Mouse (Mus musculus) mouse embryonic stem cell (cell line): ENCODE data around the gene Csk.

Experiments used
- in situ Hi-C, 2 experiments: fragments of 300-500 bp; cut with MboI; formaldehyde crosslinking; loops; 1 replicate in 1 of 2; 3 replicates in 1 of 2; pipeline ENCODE4 v1.14.3; 2019 to 2020; ENCODE audit warnings: low sequenced_read_pairs in 2 of 2, low pct_unique_long_range_greater_than_20kb in 1 of 2, mixed read lengths in 1 of 2; ENCODE audit not compliant: unreplicated experiment in 1 of 2

Csk gene

DNA sequence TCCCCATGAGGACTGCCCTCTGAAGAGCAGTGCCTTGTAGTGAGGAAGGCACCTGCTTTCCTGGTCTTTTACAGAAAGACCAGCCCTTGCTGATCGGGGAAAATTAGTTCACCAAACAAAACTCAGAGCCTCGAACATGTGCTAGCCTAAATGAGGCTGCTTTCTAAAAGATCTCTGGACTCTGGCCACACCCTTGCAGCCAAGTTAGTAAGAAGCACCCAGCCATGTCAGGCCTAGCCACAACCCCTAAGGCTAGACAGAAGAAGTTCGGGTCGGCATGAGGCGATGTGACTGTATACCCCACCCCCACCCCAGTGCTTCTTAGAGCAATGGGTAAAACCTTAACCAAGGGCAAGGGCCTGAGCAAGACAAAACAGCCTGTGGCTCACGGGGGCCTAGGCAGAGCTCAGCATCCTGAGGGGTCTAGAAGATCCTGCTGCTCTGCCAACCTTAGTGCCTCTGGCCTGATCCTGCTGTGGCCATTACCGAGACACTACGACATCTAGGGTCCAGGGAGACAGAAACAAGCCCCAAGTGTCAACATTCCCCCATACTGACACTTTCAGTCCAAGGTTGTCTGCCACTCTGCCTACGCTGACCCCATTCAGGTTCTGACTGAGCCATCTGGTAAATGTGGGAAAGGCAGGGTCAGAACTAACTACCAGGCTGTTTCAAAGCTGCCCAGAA is 10.1 kb downstream of the Csk start:
- in situ Hi-C loops = no loop called here

DNA sequence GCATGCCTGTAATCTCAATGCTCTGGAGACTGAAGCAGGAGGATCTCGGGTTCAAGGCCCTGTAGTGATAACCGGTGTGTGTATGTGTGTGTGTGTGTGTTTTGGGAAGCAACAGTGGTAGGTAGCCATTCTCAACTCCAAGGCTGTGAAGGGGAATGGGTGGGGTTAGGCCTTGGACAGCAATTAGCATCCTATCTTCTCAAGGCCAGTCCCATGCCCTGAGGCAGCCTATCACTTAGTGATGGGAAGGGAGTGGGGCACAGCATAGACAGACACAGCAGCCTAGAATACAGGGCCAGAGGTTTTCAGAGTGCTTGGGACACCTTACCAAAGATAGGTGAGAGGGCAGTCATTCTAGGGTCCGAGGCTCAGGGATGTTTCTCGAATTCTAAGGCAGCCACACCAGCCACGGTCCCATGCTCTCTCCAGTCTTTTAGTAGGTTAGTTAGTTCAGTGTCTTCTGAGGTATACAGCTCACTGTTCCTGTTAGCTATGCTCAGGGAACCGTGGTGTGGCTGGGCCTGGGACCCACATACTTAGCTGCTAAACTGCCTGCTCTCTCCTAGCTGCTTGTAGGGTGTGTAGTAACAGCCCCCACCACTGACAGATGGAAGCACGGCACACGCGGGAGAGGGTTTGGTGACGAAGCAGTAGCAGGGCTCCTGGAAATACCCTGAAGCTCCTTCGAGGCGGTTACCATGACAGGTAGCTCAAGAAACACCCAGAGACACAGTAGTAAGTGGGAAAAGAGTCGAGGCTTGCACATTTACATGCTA is 11.5 kb downstream of the Csk start:
- in situ Hi-C loops = no loop called here

DNA sequence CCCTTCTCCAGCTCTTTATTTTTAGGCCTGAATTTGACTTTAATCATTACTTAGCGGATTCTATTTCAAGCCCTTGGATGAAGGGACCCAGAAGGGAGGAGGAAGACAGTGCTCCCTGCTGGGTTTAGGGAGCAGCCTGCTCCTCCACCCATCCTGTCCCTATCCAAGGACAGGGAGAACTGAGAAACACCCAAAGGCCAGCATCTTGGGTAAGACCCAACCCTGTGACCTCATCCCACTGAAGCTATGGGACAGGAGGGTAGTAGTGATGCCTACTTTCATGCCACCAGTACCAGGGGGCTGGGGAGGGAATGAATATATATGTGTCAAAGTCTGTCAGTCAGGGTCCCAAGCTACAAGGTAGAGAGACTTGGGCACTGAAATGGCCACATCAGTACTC is 12.4 kb downstream of the Csk start:
- in situ Hi-C loops = no loop called here

DNA sequence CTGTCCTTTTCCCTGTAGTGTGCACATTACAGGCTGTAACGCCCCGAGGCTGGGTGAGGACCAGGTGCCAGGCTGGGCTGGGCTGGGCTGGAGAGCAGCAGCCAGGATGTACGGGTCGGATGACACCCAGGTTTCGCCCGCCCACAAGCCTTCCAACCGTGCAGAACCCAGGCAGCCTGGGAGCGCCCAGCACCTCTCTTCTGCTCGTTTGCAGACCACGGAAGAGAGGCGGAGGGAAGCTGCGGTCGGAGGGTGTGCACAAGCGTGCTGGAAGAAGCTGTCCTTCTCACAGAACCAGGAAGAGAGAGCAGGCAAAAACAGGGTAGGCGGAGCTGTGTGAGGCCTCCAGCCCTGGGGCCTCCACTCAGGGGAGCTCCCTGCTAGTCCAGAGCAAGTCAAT is 13.0 kb downstream of the Csk start:
- in situ Hi-C loops = no loop called here

DNA sequence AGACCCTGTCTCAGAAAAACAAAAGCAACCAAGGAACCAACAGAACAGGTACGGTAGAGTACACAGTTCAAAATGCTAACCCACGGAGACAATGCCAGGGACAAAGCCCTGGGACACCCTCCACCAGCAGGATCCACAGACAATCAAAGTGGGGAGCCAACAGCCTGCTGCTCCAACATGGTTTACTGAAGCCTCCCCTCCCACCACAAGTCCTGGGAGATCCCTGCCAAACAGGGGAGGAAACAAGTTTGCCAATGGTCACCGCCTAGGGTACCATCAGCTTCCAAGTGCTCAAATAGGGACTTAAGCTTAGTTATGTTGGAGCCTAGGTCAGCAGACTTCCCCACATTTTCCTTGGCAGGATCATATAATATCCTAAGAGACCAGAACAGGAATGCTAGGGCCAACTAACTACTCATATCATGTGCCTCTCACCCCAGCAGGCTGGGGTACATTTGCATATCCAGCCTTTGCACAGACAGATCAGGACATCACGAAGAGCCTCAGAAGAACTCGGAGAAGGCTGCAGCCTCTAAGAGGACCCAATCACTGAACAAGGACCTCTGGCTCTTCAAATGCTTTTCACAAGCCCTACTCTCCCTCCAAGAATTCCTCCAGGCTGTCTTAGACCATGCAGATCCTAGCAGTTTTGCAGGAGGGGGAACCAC is 13.6 kb downstream of the Csk start:
- in situ Hi-C loops = no loop called here

DNA sequence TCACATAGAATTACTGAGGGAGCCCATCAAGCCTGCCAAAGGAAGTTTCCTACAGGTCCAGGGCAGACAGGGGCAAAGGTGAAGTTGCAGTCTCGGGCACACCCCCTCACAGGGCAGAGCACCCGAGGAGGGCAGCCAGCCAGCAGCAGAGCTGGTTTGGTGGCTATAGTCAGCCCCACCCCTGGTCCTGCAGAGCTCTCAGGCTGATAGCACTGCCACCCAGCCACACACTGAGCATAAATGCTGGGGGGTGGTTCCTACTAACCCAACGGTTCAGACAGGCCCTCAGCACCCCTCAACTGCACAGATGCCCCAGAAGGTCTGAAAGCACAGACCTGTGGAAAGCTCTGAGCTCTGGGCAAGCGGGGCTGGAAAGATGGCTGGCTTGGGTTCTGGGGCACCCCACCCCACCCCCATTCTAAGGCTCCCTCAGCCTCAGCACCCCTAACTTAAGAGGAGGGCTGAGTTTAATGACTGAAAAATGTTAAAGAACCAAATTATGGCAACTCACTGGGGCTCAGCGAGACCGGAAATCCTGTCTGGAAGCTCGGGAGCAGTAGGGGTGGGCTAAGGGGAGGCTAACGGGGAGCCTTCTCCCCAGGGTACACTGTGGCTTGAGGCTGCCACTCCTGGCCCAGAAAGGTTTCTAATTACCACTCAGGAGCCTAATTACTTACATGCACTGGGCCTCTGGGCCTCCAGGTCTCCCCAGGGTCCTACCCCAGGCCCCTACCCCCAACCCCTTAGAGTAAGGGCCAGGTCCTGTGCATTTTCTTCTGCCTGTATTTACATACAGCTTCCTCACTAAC is 14.6 kb downstream of the Csk start:
- in situ Hi-C loops = no loop called here

DNA sequence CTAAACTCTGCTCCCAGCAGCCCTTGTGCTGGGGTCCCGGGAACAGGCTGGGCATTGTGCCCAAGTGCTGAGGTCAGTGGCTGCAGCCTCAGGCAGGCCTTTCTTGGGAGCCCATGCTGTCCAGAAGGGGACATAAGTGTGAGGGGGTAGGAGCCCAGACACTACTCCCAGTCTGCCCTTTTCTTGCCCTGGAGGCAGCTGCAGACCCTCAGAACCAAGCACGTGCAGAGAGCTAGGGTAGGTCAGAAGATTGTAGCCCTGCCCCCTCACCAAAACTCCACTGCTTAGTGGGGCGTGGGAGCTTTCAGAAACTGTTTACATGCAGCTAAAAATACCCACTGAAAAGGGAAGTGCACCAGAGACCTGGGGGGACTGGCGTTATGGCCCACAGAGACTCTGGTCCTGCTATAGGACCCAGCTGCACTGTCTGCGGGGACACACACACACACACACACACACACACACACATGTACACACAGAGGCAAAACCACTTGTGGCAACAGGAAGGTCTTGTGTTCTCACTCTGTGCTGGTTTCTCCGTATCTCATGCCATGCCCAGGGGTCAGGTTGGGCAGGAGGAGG is 15.6 kb downstream of the Csk start:
- in situ Hi-C loops = no loop called here

DNA sequence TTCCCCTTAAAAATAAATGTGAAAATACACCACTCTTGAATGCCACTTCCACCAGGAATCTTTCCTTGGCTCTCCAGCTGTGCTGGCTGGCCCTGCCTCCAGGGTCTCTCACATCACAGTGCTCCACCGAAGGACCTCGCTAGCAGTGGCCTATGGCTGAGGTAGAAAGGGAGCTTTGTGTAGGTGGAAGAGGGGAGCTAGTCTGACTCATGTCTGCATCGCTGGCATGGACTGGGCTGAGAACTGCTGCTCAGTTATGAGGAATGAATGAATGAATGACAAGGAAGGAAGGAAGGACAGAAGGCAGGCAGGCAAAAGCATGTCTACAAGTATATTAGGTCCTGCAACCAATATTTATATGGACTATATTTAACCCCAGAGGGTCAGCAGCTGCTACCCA is 16.2 kb downstream of the Csk start:
- in situ Hi-C loops = no loop called here

DNA sequence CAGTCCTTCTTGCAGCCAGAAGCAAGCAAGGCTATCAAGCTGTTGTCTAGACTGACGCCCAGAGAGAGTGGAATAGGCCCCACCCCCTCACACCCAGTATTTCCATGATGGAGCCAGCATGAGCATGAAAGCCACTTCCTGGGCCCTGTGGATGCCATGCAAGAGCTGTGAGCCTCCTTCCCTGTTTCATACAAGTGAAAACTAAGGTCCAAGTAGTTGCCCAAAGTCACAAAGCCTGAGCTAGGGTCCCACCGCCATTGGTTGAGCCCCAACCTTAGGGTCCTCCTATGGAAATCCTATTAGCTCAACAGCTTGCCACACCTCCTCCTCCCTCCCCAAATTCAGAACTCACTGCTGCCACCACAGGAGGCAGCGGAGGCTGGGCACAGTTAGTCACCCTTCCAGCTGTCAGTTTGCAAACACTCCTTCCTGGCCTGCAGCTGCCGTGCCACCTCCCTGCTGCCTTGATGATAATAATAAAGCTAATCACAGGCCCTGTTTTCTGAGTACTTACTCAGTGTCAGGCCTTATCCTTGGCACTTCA is 19.9 kb downstream of the Csk start:
- in situ Hi-C loops = no loop called here

DNA sequence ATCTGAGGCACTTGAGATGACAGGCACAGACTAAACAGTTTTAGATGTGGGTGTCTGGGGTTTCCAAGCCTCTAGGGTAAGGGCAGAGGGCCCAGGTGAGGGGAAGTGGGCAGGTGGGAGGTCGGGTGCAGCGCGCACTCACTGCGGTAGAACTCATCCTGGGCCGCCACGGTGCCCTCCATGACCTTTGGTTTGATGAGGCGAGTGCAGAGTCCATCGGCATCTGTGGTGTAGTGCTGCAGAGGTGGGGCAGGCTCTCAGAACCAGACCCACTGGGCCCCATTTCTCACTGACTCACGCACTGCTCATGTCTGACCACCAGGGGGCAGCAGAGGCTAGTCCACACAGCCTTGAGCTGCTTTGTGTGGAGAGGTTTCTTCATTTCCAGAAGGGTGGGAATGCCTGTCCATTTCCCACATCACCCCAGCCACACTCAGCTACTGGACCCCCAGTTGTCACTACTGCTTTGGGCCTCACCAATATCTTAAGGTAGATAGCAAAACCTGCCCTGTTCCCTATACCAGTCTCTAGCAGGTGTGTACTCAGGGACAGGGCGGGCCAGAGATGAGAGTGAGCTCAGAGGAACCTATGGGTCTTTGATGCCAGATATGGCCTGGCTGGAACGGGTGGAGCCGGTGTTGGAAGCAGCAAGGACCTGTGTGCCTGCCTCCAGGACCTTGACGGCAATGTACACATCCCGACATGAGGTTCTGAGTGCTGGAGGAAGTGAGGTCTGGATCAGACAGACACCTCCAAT is 24.1 kb downstream of the Csk start:
- in situ Hi-C loops = no loop called here

DNA sequence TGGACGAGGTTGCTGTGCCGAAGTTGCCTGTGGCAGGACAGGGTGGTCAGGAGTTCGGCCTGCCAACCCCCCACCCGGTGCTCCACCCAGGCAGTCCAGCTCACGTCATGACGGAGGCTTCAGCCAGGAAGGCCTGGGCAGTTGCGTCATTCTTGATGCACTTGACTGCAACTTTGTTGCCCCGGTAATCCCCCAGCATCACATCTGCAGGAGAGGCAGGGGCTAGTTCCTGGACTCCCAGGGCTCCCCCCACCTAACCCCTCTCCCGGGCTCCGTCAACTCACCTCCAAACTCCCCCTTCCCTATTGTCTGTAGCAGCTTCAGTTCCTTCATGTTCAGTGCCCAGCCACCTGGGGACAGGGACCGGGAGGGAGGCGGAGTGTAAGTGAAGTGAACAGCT is 24.7 kb downstream of the Csk start:
- in situ Hi-C loops = no loop called here

DNA sequence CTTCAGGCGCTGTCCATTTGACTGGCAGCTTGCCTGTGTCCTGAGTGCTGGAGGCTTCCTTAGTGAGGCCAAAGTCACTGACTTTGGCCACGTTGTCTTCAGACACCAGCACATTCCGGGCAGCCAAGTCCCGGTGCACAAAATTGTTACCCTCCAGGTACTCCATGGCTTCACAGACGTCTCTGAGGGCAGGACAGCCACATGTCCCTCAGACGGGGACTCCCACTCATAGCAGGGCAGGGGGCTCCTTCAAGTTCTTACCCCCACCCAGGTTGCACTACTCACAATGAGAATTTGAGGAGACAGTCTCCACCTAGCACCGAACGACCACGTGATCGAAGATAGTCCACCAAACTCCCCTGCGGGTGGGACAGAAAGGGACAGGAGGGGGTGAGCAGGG is 25.5 kb downstream of the Csk start:
- in situ Hi-C loops = no loop called here

DNA sequence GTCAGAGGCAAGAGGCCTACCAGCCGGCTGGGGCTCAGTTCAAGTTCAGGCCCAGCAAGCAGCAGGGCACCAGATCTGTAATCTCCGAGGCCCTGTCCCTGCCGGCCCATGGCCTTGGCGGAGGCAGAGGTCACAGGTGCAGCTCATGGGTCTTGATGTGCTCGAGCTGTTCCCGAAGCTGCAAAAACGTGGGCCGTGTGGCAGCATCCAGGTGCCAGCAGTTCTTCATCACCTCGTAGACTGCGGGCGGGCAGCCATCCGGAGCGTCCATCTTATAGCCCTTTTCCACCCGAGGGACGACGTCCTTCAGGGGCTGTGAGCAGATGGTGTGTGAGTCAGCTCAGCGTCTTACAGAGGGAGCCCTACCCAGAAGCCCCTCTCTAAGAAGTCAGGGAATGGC is 26.2 kb downstream of the Csk start:
- in situ Hi-C loops = no loop called here

DNA sequence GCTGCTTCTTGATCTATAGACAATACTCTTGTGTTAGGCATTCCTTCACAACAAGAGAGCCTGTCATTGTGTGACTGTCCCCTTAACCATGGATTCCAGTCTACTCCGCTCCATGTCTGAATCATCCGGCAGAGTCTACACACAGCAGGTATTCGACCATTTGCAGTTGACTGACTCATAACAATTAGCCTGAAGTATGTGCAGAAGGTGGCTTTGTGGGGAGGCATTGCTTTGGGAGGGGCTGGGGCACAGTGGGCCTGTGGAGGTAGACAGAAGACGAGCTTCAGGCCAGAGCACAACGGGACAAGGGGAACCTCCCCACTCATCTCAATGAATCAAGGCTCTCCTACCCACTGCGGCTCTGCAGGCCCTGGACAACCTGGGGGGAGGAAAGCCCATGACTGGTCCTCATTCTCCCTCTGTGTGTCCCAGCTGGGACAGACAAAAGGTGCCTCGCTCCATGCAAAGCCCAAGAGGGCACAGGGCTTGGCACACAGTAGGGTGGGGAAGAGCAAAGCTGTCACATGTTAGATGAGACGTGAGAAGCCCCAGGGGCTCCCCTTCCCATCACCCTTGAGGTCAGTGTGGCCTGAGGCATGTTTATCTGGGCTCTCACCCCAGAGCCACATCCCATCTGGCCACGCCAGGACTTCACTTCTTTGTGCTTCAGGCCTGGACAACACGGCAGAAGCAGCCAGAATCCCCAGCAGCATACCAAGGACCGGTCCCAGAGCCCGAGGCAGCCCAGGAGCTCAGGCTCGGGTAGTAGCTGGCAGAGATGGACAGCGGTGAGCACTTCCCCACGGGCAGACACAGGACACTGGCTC is 27.5 kb downstream of the Csk start:
- in situ Hi-C loops = no loop called here

DNA sequence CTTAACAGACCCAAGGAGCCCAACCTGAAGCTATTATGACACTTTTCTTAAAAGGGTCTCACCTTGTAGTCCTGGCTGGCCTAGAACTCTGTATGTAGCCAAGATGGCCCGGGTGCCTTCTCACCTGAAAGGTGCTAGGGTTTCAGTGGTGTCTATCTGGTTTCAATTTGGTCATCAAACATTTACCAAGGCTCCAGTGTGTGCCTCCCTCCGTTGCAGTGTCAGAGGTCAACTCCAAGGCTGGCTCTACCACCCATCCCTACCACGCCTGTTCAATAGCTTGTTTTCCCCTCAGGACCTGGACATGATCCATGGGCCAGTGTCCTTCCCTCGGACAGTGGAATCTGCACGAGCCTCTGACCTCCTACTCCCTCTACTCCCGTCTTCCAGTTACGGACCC is 29.1 kb downstream of the Csk start:
- in situ Hi-C loops = no loop called here

DNA sequence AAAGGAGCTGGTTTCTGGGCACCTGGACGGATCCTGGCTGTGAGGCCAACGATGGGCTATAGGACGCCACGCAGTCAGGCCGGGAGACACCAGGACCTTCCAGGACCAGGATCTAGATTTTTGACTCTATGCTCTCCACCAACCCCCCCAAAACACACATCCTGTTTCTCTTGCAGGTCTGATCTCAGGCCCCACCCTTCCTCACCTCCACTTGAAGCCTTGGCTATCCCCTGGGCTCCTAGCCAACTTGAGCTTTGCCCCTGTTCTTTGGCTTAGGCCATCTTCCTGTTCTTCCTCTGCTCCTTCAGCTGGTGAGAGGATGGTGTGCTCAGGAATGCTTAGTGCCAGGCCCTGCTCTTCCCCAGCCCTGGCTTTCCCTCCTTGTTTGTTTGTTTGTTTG is 32.8 kb downstream of the Csk start, which contains the start of gene Lman1l:
Gene Lman1l, minus strand, starts transcription at position 101 of the 400 bp plus-strand sequence.
- in situ Hi-C loops = no loop called here

DNA sequence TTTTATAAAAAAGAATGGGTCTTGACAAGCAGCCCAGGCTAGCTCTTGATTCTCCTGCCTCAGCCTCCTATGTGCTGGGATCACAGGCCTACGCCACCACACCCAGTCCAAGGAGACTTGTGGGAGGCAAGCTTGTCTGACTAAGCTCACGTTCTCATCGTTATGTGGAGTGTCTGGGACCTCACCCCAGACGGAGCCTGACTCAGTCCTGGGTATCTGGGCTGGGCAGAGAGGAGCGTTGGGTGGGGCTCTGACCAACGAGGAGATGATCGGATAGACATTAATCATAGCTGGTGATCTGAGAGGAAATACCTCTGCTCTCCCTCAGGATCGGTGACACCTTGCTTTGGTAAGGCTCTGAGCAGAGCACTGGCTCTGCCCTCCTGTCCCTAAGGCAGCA is 34.6 kb downstream of the Csk start:
- in situ Hi-C loops = no loop called here
